Comparison of ENCODE assay signal across 28 mouse cellular contexts in the genomic region with DNA sequence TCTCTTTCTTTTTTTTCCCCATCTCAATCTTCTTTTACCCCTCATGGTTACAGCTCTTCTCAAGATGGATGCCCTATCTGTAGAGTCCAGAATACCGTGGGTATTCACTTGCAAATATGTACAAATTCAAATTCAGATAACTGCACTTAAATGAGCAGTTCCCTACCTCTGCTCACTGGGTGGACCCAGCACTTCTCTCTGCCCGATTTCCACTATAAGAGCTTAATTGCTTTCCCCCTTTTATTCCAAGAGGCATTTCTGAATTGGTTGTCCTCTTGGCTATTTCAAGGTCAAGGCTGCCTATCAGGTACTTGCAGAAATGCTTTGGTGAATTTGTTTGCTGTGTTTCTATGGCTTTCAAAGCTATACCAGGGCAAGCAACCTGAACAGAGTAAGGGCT.
"Had no signal": no experiment of that assay in that cellular context is flagged by ENCODE, and none has a peak within 500 bp of the region (broad histone marks: within the 10 kb centered on the region; RNA-seq: fewer than 3 reads in every experiment).

No protein-coding gene starts in this region.

- H3K27ac ChIP-seq: heart, adult 2 months; hindbrain, embryonic 10.5 days; hindbrain, embryonic 12.5 days; hindbrain, embryonic 14.5 days; intestine, embryonic 15.5 days; kidney, postnatal 0 days; left cerebral cortex, adult 2 months; limb, embryonic 10.5 days; limb, embryonic 12.5 days; liver, embryonic 13.5 days; liver, embryonic 15.5 days had no signal

- H3K9me3 ChIP-seq: heart, embryonic 12.5 days; hindbrain, embryonic 10.5 days; hindbrain, embryonic 12.5 days; intestine, embryonic 15.5 days; limb, embryonic 10.5 days; limb, embryonic 12.5 days; liver, embryonic 13.5 days; liver, embryonic 15.5 days had no signal

- H3K4me3 ChIP-seq: heart, adult 2 months; heart, embryonic 12.5 days; hindbrain, embryonic 10.5 days; hindbrain, embryonic 12.5 days; intestine, embryonic 15.5 days; left cerebral cortex, adult 2 months; limb, embryonic 10.5 days; limb, embryonic 12.5 days; liver, embryonic 13.5 days; liver, embryonic 15.5 days had no signal

- H3K9ac ChIP-seq: heart, embryonic 12.5 days; hindbrain, embryonic 12.5 days; hindbrain, embryonic 14.5 days; intestine, embryonic 15.5 days; limb, embryonic 12.5 days; liver, embryonic 13.5 days; liver, embryonic 15.5 days; liver, postnatal 0 days had no signal

- H3K36me3 ChIP-seq: heart, embryonic 12.5 days; hindbrain, embryonic 10.5 days; hindbrain, embryonic 12.5 days; intestine, embryonic 15.5 days; limb, embryonic 10.5 days; limb, embryonic 12.5 days; liver, embryonic 13.5 days; liver, embryonic 15.5 days had no signal

- H3K27me3 ChIP-seq: heart, embryonic 12.5 days; hindbrain, embryonic 12.5 days; intestine, embryonic 15.5 days; limb, embryonic 12.5 days; liver, embryonic 13.5 days; liver, embryonic 15.5 days had no signal

- ATAC-seq: hindbrain, embryonic 16.5 days; inflammation-experienced regulatory T-cells, adult 6 months; intestine, embryonic 15.5 days; intestine, postnatal 0 days; liver, postnatal 0 days had no signal

- H3K4me2 ChIP-seq: heart, embryonic 12.5 days; hindbrain, embryonic 12.5 days; hindbrain, embryonic 14.5 days; intestine, embryonic 15.5 days; limb, embryonic 12.5 days; liver, embryonic 11.5 days; liver, embryonic 13.5 days; liver, embryonic 15.5 days had no signal

- H3K4me1 ChIP-seq: heart, embryonic 12.5 days; hindbrain, embryonic 10.5 days; intestine, embryonic 15.5 days; limb, embryonic 10.5 days; liver, embryonic 13.5 days; liver, embryonic 15.5 days had no signal

- DNase-seq: gastrocnemius, postnatal 14 days; gastrocnemius, postnatal 36 days; heart, adult 11 months; heart, adult 2 months; heart, postnatal 10 days; heart, postnatal 4 days; kidney, adult 18-20 months; kidney, adult 8-10 months; kidney, postnatal 14 days; kidney, postnatal 36 days; layer of hippocampus, adult 9-11 months; liver; liver, embryonic 13.5 days; liver, postnatal 0 days had no signal
